Mouse (Mus musculus) ES-E14 (cell line): ENCODE data around the gene Tubg1. TPM values are rescaled to one million over a fixed set of nuclear protein-coding genes. Genes with fewer than 3 reads are reported as not detected.

ENCODE experiments used
- DNase-seq: peaks from one replicate; pipeline ENCODE4 v3.0.0-alpha.2; 2013; ENCODE audit warnings: low read depth, low spot score
- H3K27ac ChIP-seq: 2 replicates; pipeline ENCODE4 v1.5.1; 2012; ENCODE audit warnings: low read depth, mild to moderate bottlenecking, low read length, moderate library complexity, mixed read lengths; ENCODE audit not compliant: poor library complexity, insufficient read depth, severe bottlenecking
- H3K36me3 ChIP-seq: 2 replicates; pipeline ENCODE4 v1.6.1; 2012; ENCODE audit warnings: mild to moderate bottlenecking, low read length, moderate library complexity, mixed read lengths; ENCODE audit not compliant: control insufficient read depth, poor library complexity, insufficient read depth, severe bottlenecking
- H3K4me1 ChIP-seq, 2 experiments: fragments of 150-350 bp in 1 of 2; sonication (generic) in 1 of 2; 2 replicates each; pipeline ENCODE4 v1.6.1; 2012; ENCODE audit warnings: low read length in 2 of 2, mild to moderate bottlenecking in 1 of 2, mixed read lengths in 1 of 2; ENCODE audit not compliant: control insufficient read depth in 2 of 2, insufficient read depth in 2 of 2, poor library complexity in 1 of 2
- H3K4me3 ChIP-seq, 2 experiments: fragments of 150-350 bp in 1 of 2; sonication (generic) in 1 of 2; 2 replicates each; pipeline ENCODE4 v1.5.1; 2012; ENCODE audit warnings: low read length in 2 of 2, low read depth in 1 of 2, mild to moderate bottlenecking in 1 of 2, mixed read lengths in 1 of 2; ENCODE audit not compliant: insufficient read depth in 1 of 2, poor library complexity in 1 of 2, severe bottlenecking in 1 of 2
- H3K9ac ChIP-seq: 2 replicates; pipeline ENCODE4 v1.6.1; 2012; ENCODE audit warnings: low read depth, mild to moderate bottlenecking, low read length, mixed read lengths; ENCODE audit not compliant: poor library complexity, insufficient read depth, severe bottlenecking
- H3K9me3 ChIP-seq: fragments of 150-350 bp; sonication (generic); 2 replicates; pipeline ENCODE4 v1.6.1; 2012; ENCODE audit warnings: low read depth, mild to moderate bottlenecking, low read length; ENCODE audit not compliant: control insufficient read depth, insufficient read depth
- CHD2 ChIP-seq: IDR thresholded peaks from 2 replicates; pipeline ENCODE4 v1.6.1; 2014; ENCODE audit warnings: mild to moderate bottlenecking, low read depth, low read length, inconsistent platforms
- HCFC1 ChIP-seq: IDR thresholded peaks from 2 replicates; pipeline ENCODE4 v1.6.1; 2012; ENCODE audit warnings: low read length, inconsistent platforms, borderline replicate concordance; ENCODE audit not compliant: insufficient read depth
- MAFK ChIP-seq: IDR thresholded peaks from 2 replicates; pipeline ENCODE4 v1.6.1; 2014; ENCODE audit warnings: mild to moderate bottlenecking, low read depth, low read length, inconsistent platforms; ENCODE audit not compliant: insufficient read depth
- ZC3H11A ChIP-seq: IDR thresholded peaks from 2 replicates; pipeline ENCODE4 v1.6.1; 2012; ENCODE audit warnings: low read depth, mild to moderate bottlenecking, inconsistent platforms, low read length, borderline replicate concordance
- ZNF384 ChIP-seq: IDR thresholded peaks from 2 replicates; pipeline ENCODE4 v1.6.1; 2012; ENCODE audit warnings: low read depth, low read length, inconsistent platforms
- in situ Hi-C, 2 experiments: fragments of 600-800 bp; cut with MboI; formaldehyde crosslinking; loops; one replicate each; pipeline ENCODE4 v1.15.1; 2025; ENCODE audit warnings: low sequenced_read_pairs in 2 of 2, inconsistent platforms in 1 of 2; ENCODE audit not compliant: unreplicated experiment in 2 of 2
- total RNA-seq: library from RNA; depleted of rRNA; stranded (reverse); fragments of 300-350 nt; gene quantifications from 2 replicates; pipeline ENCODE4 v1.2.3, GENCODE M21; 2012

The Tubg1 gene
- total RNA-seq, 1 experiment: 38.6 TPM

GRCm38 (mm10) chr11:101078121-101078520 is 41.6 kb upstream of the Tubg1 start, which contains the start of gene Hsd17b1:
Gene Hsd17b1 (plus strand): TSS chr11:101078411.
- no peak for DNase-seq
- no peak for TF ChIP-seq ZC3H11A
- no peak for TF ChIP-seq ZNF384
- no peak for TF ChIP-seq HCFC1
- no peak for TF ChIP-seq CHD2
- no peak for TF ChIP-seq MAFK
- Histone ChIP-seq H3K27ac (no peak within 1 kb of the TSS), H3K9ac (peak within 1 kb of the TSS; percentile 21), H3K9me3 (no peaks in the 10 kb centered on the region), H3K4me1 (0 out of 4 replicates have a peak, but pooled peaks cover 1 to 2% of the 10 kb centered on the region in 2 experiments), H3K36me3 (no peaks in the 10 kb centered on the region), H3K4me3 (peak within 1 kb of the TSS; percentile 48 to 56)
- in situ Hi-C loops: no loop called here

GRCm38 (mm10) chr11:101079746-101080145 is 40.0 kb upstream of the Tubg1 start:
- DNase-seq: no peak
- no peaks in the 10 kb centered on the region for H3K9me3 ChIP-seq
- peaks cover 1 to 5% of the 10 kb centered on the region in 2 experiments; a peak in 1 of 4 replicates for H3K4me1 ChIP-seq
- peak overlapping the region; percentile 48 to 56 for H3K4me3 ChIP-seq
- H3K27ac ChIP-seq: no peak overlapping the region
- H3K36me3 ChIP-seq: peaks cover 2% of the 10 kb centered on the region; the same call in 1 of the 2 replicates
- H3K9ac ChIP-seq: peak overlapping the region; percentile 34; the same call in 1 of the 2 replicates
- in situ Hi-C loops: no loop called here
- TF ChIP-seq HCFC1: no peak
- TF ChIP-seq MAFK: no peak
- no peak for TF ChIP-seq CHD2
- TF ChIP-seq ZC3H11A: no peak
- no peak for TF ChIP-seq ZNF384

- H3K9me3 ChIP-seq: no peaks in the 10 kb centered on the region
- in situ Hi-C loops: no loop called here
- H3K36me3 ChIP-seq: peaks cover 5% of the 10 kb centered on the region; the same call in 1 of the 2 replicates
- no peak overlapping the region for H3K4me3 ChIP-seq
- no peak for DNase-seq
- H3K9ac ChIP-seq: no peak overlapping the region
- TF ChIP-seq ZNF384: no peak
- peaks cover 1 to 5% of the 10 kb centered on the region in 2 experiments; a peak in 1 of 4 replicates for H3K4me1 ChIP-seq
- H3K27ac ChIP-seq: no peak overlapping the region
These were observed 39.3 kb upstream of the Tubg1 start for GRCm38 (mm10) chr11:101080421-101080820.

- Histone ChIP-seq H3K9ac (peak overlapping the region; percentile 45; the same call in 1 of the 2 replicates), H3K36me3 (peaks cover 10% of the 10 kb centered on the region; the same call in 1 of the 2 replicates), H3K4me1 (peaks cover 4 to 5% of the 10 kb centered on the region in 2 experiments; a peak in 2 of 4 replicates), H3K4me3 (peak overlapping the region; percentile 56 to 74), H3K27ac (no peak overlapping the region), H3K9me3 (no peaks in the 10 kb centered on the region)
- DNase-seq: no peak
- in situ Hi-C loops: no loop called here
- TF ChIP-seq ZNF384 (no peak), MAFK (no peak)
These were observed 38.1 kb upstream of the Tubg1 start for GRCm38 (mm10) chr11:101081659-101082058.
